Mouse (Mus musculus) forebrain, embryonic 11.5 days (tissue): ENCODE measurements around the gene Smap1. TPM values are rescaled to one million over a fixed set of nuclear protein-coding genes. Genes with fewer than 3 reads are reported as not detected.

Experiments
- ATAC-seq: fragments of 200-750 bp; cut with Nextera tagmentation; replicated peaks from 2 replicates; pipeline ENCODE4 v1.8.0; 2017; ENCODE audit warnings: moderate TSS enrichment; ENCODE audit not compliant: low FRiP score
- DNase-seq: peaks from one replicate; pipeline ENCODE4 v3.0.0-alpha.2; 2017; ENCODE audit warnings: low spot score
- H3K27ac ChIP-seq: fragments of 300-500 bp; sonication (generic); 2 replicates; pipeline ENCODE4 v1.5.1; 2014; ENCODE audit warnings: low read depth, low read length
- H3K27me3 ChIP-seq: fragments of 300-500 bp; sonication (generic); 2 replicates; pipeline ENCODE4 v1.6.1; 2014; ENCODE audit warnings: mild to moderate bottlenecking, low read length, mixed read lengths; ENCODE audit not compliant: control insufficient read depth, insufficient read depth
- H3K36me3 ChIP-seq: fragments of 300-500 bp; sonication (generic); 2 replicates; pipeline ENCODE4 v1.6.1; 2014; ENCODE audit warnings: mild to moderate bottlenecking, low read length, moderate library complexity, mixed read lengths; ENCODE audit not compliant: control insufficient read depth, insufficient read depth
- H3K4me1 ChIP-seq: fragments of 300-500 bp; sonication (generic); replicated peaks from 2 replicates; pipeline ENCODE4 v1.6.1; 2014; ENCODE audit warnings: low read length, mixed read lengths; ENCODE audit not compliant: control insufficient read depth, insufficient read depth
- H3K4me2 ChIP-seq: fragments of 300-500 bp; sonication (generic); 2 replicates; pipeline ENCODE4 v1.6.1; 2014; ENCODE audit warnings: low read depth, mild to moderate bottlenecking, low read length, moderate library complexity, mixed read lengths; ENCODE audit not compliant: severe bottlenecking
- H3K4me3 ChIP-seq: fragments of 300-500 bp; sonication (generic); 2 replicates; pipeline ENCODE4 v1.5.1; 2014; ENCODE audit warnings: low read depth, low read length
- H3K9ac ChIP-seq: fragments of 300-500 bp; sonication (generic); 2 replicates; pipeline ENCODE4 v1.6.1; 2014; ENCODE audit warnings: low read length
- H3K9me3 ChIP-seq: fragments of 300-500 bp; sonication (generic); 2 replicates; pipeline ENCODE4 v1.6.1; 2016; ENCODE audit warnings: low read length, mixed read lengths; ENCODE audit not compliant: control insufficient read depth
- WGBS: fragments of 180-500 bp; shearing (Covaris S2); extraction: QIAGEN DNeasy Blood & Tissue Kit; methylation state at CpG from one replicate; pipeline ENCODE4 v1.1.7; 2014; 5-methylcytosine and 5-hydroxymethylcytosine counted together
- polyA plus RNA-seq: library from polyadenylated mRNA; unstranded; fragments of >200 nt; fragmentation: Nextera tagmentation; extraction: Ambion mirVana; gene quantifications from 2 replicates; pipeline ENCODE4 v1.2.1, GENCODE M21; 2014

The Smap1 gene
- polyA plus RNA-seq, 1 experiment from 2014 or later, result 55.0 TPM

DNA sequence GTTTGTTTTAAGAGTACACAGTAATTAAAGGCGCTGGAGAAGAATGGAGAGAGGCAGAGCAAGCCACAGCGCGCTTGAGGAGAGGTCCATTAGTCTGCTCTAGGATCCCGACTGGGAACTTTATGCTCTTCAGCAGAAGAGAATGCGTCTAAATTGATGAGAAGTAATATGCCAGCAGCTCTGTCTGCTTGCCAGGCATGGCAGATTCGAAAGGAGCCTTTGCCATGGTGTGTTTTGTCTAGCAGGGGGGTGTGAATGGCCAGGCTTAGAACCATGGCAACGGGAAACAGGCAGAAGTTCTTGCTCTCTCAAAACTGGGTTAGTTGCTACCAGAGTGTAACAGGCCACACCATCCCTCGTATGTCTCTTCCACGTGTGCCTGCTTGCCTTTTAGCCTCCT lies 87.3 kb downstream of the Smap1 start:
- no peak for DNase-seq
- no peak overlapping the region for H3K4me2 ChIP-seq
- H3K27ac ChIP-seq, result no peak overlapping the region
- H3K27me3 ChIP-seq, result no peaks in the 10 kb centered on the region
- H3K9me3 ChIP-seq, result no peaks in the 10 kb centered on the region
- no peaks in the 10 kb centered on the region for H3K36me3 ChIP-seq
- no peaks in the 10 kb centered on the region for H3K4me1 ChIP-seq
- WGBS, result 76% methylated on average over 9 of the region's 9 CpGs
- H3K4me3 ChIP-seq, result no peak overlapping the region
- no peak overlapping the region for H3K9ac ChIP-seq
- no peak for ATAC-seq

- no peaks in the 10 kb centered on the region for H3K27me3 ChIP-seq
- no peak for DNase-seq
- H3K9ac ChIP-seq, result no peak overlapping the region
- no peak overlapping the region for H3K27ac ChIP-seq
- no peak overlapping the region for H3K4me3 ChIP-seq
- 87% methylated on average over 7 of the region's 7 CpGs for WGBS
- no peaks in the 10 kb centered on the region for H3K9me3 ChIP-seq
- H3K36me3 ChIP-seq, result no peaks in the 10 kb centered on the region
- no peaks in the 10 kb centered on the region for H3K4me1 ChIP-seq
- no peak overlapping the region for H3K4me2 ChIP-seq
- ATAC-seq, result no peak
Measured at GRCm38 (mm10) chr1:23834246-23834645, 87.9 kb downstream of the Smap1 start.

GRCm38 (mm10) chr1:23826887-23827758 lies 95.0 kb downstream of the Smap1 start:
- Histone ChIP-seq H3K4me3 (no peak overlapping the region), H3K4me1 (no peaks in the 10 kb centered on the region), H3K36me3 (no peaks in the 10 kb centered on the region), H3K27me3 (no peaks in the 10 kb centered on the region), H3K4me2 (no peak overlapping the region), H3K9ac (no peak overlapping the region), H3K27ac (no peak overlapping the region), H3K9me3 (no peaks in the 10 kb centered on the region)
- peak; percentile 68 for ATAC-seq
- WGBS, result 45% methylated on average over 13 of the region's 13 CpGs
- DNase-seq, result peak; percentile 72

GRCm38 (mm10) chr1:23821615-23822014 lies 100.5 kb downstream of the Smap1 start:
- Histone ChIP-seq H3K36me3 (no peaks in the 10 kb centered on the region), H3K4me2 (no peak overlapping the region), H3K9me3 (no peaks in the 10 kb centered on the region), H3K9ac (no peak overlapping the region), H3K4me1 (no peaks in the 10 kb centered on the region), H3K27me3 (no peaks in the 10 kb centered on the region), H3K4me3 (no peak overlapping the region), H3K27ac (no peak overlapping the region)
- DNase-seq (no peak), ATAC-seq (no peak)
- WGBS, result 71% methylated on average over 5 of the region's 5 CpGs

DNA sequence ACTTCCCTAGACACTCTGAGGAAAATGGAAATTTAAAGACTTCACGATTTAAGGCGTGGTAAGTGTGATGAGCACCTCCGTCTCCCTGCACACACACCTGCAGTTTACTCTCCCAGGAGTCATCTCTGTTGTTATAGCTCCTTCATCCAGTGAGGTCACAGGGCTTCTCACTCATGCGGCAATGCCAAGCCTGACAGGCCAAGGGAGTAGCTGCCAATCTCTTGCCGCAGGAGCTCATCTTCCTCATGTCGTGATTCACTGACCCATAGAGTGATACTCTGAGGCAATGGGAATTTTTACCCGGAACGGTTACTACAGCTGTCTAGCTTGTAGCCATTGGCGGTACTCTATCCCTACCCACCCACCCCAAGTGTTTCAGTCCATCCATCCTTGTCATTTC lies 123.8 kb downstream of the Smap1 start:
- H3K4me2 ChIP-seq, result no peak overlapping the region
- H3K4me3 ChIP-seq, result no peak overlapping the region
- no peaks in the 10 kb centered on the region for H3K27me3 ChIP-seq
- H3K9ac ChIP-seq, result no peak overlapping the region
- WGBS, result 91% methylated on average over 9 of the region's 9 CpGs
- DNase-seq (no peak), ATAC-seq (no peak)
- H3K9me3 ChIP-seq, result no peaks in the 10 kb centered on the region
- no peak overlapping the region for H3K27ac ChIP-seq
- H3K4me1 ChIP-seq, result no peaks in the 10 kb centered on the region
- H3K36me3 ChIP-seq, result no peaks in the 10 kb centered on the region

Other genes starting within 250 kb of the Smap1 start
- gene B3gat2, start 160.6 kb downstream of the Smap1 start, polyA plus RNA-seq, result 1.0 and 1.1 TPM in 2 replicates
- 75.8 and 84.5 TPM in 2 replicates for gene Sdhaf4, start 83.3 kb upstream of the Smap1 start, polyA plus RNA-seq
- gene Fam135a, start 178.0 kb upstream of the Smap1 start, polyA plus RNA-seq, result 31.4 and 44.9 TPM in 2 replicates